Mouse (Mus musculus): Measurements from ENCODE around the gene Svop.

GRCm38 (mm10) chr5:113993487-113994465 is 97.6 kb downstream of the Svop start, which contains the start of gene Ssh1:
- TF ChIP-seq GATA1 (IDR thresholded peaks at IDR 0.05; ENCODE audit: low read length) (no peak), TAL1 (IDR thresholded peaks at IDR 0.05; ENCODE audit: low read length) (no peak)

Data from erythroblast, embryonic 14.5 days (primary cell).